Mouse (Mus musculus) brain, embryonic 14.5 days (tissue): ENCODE measurements around the gene Mefv.

Experiments
- CTCF ChIP-seq: fragments of 200-500 bp; IDR thresholded peaks from 2 replicates; pipeline ENCODE4 v1.5.1; 2012; ENCODE audit warnings: inconsistent platforms, mild to moderate bottlenecking, moderate library complexity, borderline replicate concordance; ENCODE audit not compliant: insufficient read depth, insufficient read length; ENCODE audit errors: extremely low read depth
- POLR2A ChIP-seq: fragments of 200-500 bp; IDR thresholded peaks from 2 replicates; pipeline ENCODE4 v1.6.1; 2012; ENCODE audit warnings: mild to moderate bottlenecking, inconsistent platforms, borderline replicate concordance; ENCODE audit not compliant: poor library complexity, insufficient read depth, insufficient read length, severe bottlenecking; ENCODE audit errors: extremely low read depth

DNA sequence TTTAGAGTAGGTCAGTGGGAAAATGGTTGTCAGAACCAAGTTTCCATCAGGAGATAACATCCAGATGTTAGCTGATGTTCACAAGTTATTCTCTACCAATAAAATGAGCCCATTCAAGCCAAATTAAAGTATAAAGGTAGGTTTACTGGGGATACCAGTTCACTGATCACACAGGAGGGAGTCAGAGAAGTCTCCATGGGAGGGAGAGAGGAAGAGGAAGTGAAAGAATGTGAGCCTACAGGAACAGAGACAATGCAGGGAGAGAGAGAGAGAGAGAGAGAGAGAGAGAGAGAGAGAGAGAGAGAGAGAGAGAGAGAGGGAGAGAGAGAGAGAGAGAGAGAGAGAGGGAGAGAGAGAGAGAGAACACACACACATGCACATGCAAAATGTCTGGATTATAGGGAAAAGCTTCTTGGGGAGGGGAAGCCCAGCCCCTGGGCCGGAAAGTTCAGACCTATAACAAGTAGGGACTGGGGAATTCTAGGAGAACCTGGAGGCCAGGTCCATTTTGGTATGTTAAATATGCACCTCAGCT lies 15.4 kb upstream of the Mefv start:
- TF ChIP-seq POLR2A (no peak), CTCF (no peak)
